Mouse (Mus musculus) midbrain, embryonic 16.5 days (tissue): ENCODE measurements at regions not wholly inside any gene's neighbourhood (a gene's known extent, or its start where the extent isn't known, plus 50 kb on each side); places are given as distances from the start of the nearest gene placed in this dataset.

Experiments
- ATAC-seq: fragments of 200-750 bp; cut with Nextera tagmentation; 2 replicates; pipeline ENCODE4 v1.8.0; 2017; ENCODE audit warnings: moderate TSS enrichment
- H3K27ac ChIP-seq: fragments of 300-500 bp; sonication (generic); 2 replicates; pipeline ENCODE4 v1.5.1; 2014; ENCODE audit warnings: mild to moderate bottlenecking, low read length, mixed read lengths
- H3K27me3 ChIP-seq: fragments of 300-500 bp; sonication (generic); 2 replicates; pipeline ENCODE4 v1.6.1; 2014; ENCODE audit warnings: low read depth, low read length, mixed read lengths; ENCODE audit not compliant: control insufficient read depth, insufficient read depth
- H3K36me3 ChIP-seq: fragments of 300-500 bp; sonication (generic); 2 replicates; pipeline ENCODE4 v1.6.1; 2014; ENCODE audit warnings: mild to moderate bottlenecking, low read length, moderate library complexity, mixed read lengths; ENCODE audit not compliant: control insufficient read depth, insufficient read depth
- H3K4me1 ChIP-seq: fragments of 300-500 bp; sonication (generic); 2 replicates; pipeline ENCODE4 v1.6.1; 2014; ENCODE audit warnings: mild to moderate bottlenecking, low read length, mixed read lengths; ENCODE audit not compliant: control insufficient read depth, insufficient read depth
- H3K4me2 ChIP-seq: fragments of 300-500 bp; sonication (generic); 2 replicates; pipeline ENCODE4 v1.6.1; 2014; ENCODE audit warnings: mild to moderate bottlenecking, low read length, mixed read lengths
- H3K4me3 ChIP-seq: fragments of 300-500 bp; sonication (generic); 2 replicates; pipeline ENCODE4 v1.5.1; 2014; ENCODE audit warnings: low read depth, mild to moderate bottlenecking, low read length, moderate library complexity, mixed read lengths
- H3K9ac ChIP-seq: fragments of 300-500 bp; sonication (generic); 2 replicates; pipeline ENCODE4 v1.6.1; 2014; ENCODE audit warnings: low read depth, low read length, mixed read lengths
- H3K9me3 ChIP-seq: fragments of 300-500 bp; sonication (generic); replicated peaks from 2 replicates; pipeline ENCODE4 v1.6.1; 2014; ENCODE audit warnings: mild to moderate bottlenecking, low read length, mixed read lengths; ENCODE audit not compliant: control insufficient read depth, poor library complexity, severe bottlenecking
- WGBS: fragments of 180-500 bp; shearing (Covaris S2); extraction: QIAGEN DNeasy Blood & Tissue Kit; methylation state at CpG from one replicate; pipeline ENCODE4 v1.1.7; 2014; 5-methylcytosine and 5-hydroxymethylcytosine counted together

- Histone ChIP-seq H3K9me3 (no peaks in the 10 kb centered on the region), H3K9ac (no peak overlapping the region), H3K4me1 (peaks cover 2% of the 10 kb centered on the region; the same call in 1 of the 2 replicates), H3K27me3 (no peaks in the 10 kb centered on the region), H3K4me2 (no peak overlapping the region), H3K27ac (no peak overlapping the region), H3K36me3 (no peaks in the 10 kb centered on the region), H3K4me3 (no peak overlapping the region)
- 83% methylated on average over 3 of the region's 3 CpGs for WGBS
- ATAC-seq, result no peak
Measured at GRCm38 (mm10) chr5:54239586-54239985, 241.3 kb downstream of the Stim2 start.

- peak; percentile 63 for ATAC-seq
Measured at GRCm38 (mm10) chr5:54241169-54241917, 243.0 kb downstream of the Stim2 start.

GRCm38 (mm10) chr5:54242126-54242525 is 243.8 kb downstream of the Stim2 start:
- no peak for ATAC-seq
- Histone ChIP-seq H3K4me1 (peaks cover 2% of the 10 kb centered on the region; the same call in 1 of the 2 replicates), H3K4me3 (no peak overlapping the region), H3K9ac (no peak overlapping the region), H3K9me3 (no peaks in the 10 kb centered on the region), H3K27ac (no peak overlapping the region), H3K27me3 (no peaks in the 10 kb centered on the region), H3K36me3 (no peaks in the 10 kb centered on the region), H3K4me2 (no peak overlapping the region)
- 56% methylated on average over 4 of the region's 4 CpGs for WGBS

More at GRCm38 (mm10) chr5:54241169-54241917, 243.0 kb downstream of the Stim2 start:
- Histone ChIP-seq H3K4me1 (peaks cover 2% of the 10 kb centered on the region; the same call in 1 of the 2 replicates), H3K9me3 (no peaks in the 10 kb centered on the region), H3K27me3 (no peaks in the 10 kb centered on the region), H3K27ac (no peak overlapping the region), H3K4me2 (peak overlapping the region; percentile 10; the same call in 1 of the 2 replicates), H3K4me3 (no peak overlapping the region), H3K36me3 (no peaks in the 10 kb centered on the region), H3K9ac (no peak overlapping the region)
- WGBS, result 30% methylated on average over 20 of the region's 20 CpGs

- 89% methylated on average over 2 of the region's 2 CpGs for WGBS
- no peak overlapping the region for H3K4me3 ChIP-seq
- H3K9me3 ChIP-seq, result no peaks in the 10 kb centered on the region
- H3K4me2 ChIP-seq, result no peak overlapping the region
- ATAC-seq, result no peak
- H3K27me3 ChIP-seq, result no peaks in the 10 kb centered on the region
- H3K9ac ChIP-seq, result no peak overlapping the region
- no peaks in the 10 kb centered on the region for H3K36me3 ChIP-seq
- no peaks in the 10 kb centered on the region for H3K4me1 ChIP-seq
- H3K27ac ChIP-seq, result no peak overlapping the region
Measured at GRCm38 (mm10) chr5:54252038-54252437, 253.7 kb downstream of the Stim2 start.

- no peak for ATAC-seq
- H3K9ac ChIP-seq, result no peak overlapping the region
- H3K36me3 ChIP-seq, result no peaks in the 10 kb centered on the region
- no peaks in the 10 kb centered on the region for H3K27me3 ChIP-seq
- no peak overlapping the region for H3K27ac ChIP-seq
- H3K4me1 ChIP-seq, result no peaks in the 10 kb centered on the region
- WGBS, result 52% methylated on average over 7 of the region's 7 CpGs
- no peak overlapping the region for H3K4me2 ChIP-seq
- H3K9me3 ChIP-seq, result no peaks in the 10 kb centered on the region
- H3K4me3 ChIP-seq, result no peak overlapping the region
Measured at GRCm38 (mm10) chr5:54254005-54254404, 255.7 kb downstream of the Stim2 start.

- Histone ChIP-seq H3K27ac (no peak overlapping the region), H3K36me3 (no peaks in the 10 kb centered on the region), H3K9ac (no peak overlapping the region), H3K4me2 (no peak overlapping the region), H3K27me3 (no peaks in the 10 kb centered on the region), H3K4me3 (no peak overlapping the region), H3K4me1 (no peaks in the 10 kb centered on the region), H3K9me3 (no peaks in the 10 kb centered on the region)
- no peak; the same call in 1 of the 2 replicates for ATAC-seq
- 18% methylated on average over 1 of the region's 1 CpGs for WGBS
Measured at GRCm38 (mm10) chr5:54258087-54258733, 259.9 kb downstream of the Stim2 start.

GRCm38 (mm10) chr5:54264867-54265434 is 266.7 kb downstream of the Stim2 start:
- Histone ChIP-seq H3K27ac (no peak overlapping the region), H3K4me1 (peaks cover 11% of the 10 kb centered on the region), H3K9me3 (no peaks in the 10 kb centered on the region), H3K36me3 (no peaks in the 10 kb centered on the region), H3K4me2 (no peak overlapping the region), H3K4me3 (no peak overlapping the region), H3K27me3 (no peaks in the 10 kb centered on the region), H3K9ac (no peak overlapping the region)
- WGBS, result 25% methylated on average over 9 of the region's 9 CpGs
- ATAC-seq, result peak; percentile 73; the same call in 1 of the 2 replicates

- H3K27ac ChIP-seq, result no peak overlapping the region
- no peak overlapping the region for H3K4me2 ChIP-seq
- H3K4me1 ChIP-seq, result peaks cover 11% of the 10 kb centered on the region
- peak; percentile 61; the same call in 1 of the 2 replicates for ATAC-seq
- no peak overlapping the region for H3K9ac ChIP-seq
- no peaks in the 10 kb centered on the region for H3K36me3 ChIP-seq
- H3K27me3 ChIP-seq, result no peaks in the 10 kb centered on the region
- H3K9me3 ChIP-seq, result no peaks in the 10 kb centered on the region
- no peak overlapping the region for H3K4me3 ChIP-seq
- WGBS, result 41% methylated on average over 10 of the region's 10 CpGs
Measured at GRCm38 (mm10) chr5:54267905-54268590, 269.7 kb downstream of the Stim2 start.
